Mouse (Mus musculus): ENCODE data around the gene Krt76.

The Krt76 gene

DNA sequence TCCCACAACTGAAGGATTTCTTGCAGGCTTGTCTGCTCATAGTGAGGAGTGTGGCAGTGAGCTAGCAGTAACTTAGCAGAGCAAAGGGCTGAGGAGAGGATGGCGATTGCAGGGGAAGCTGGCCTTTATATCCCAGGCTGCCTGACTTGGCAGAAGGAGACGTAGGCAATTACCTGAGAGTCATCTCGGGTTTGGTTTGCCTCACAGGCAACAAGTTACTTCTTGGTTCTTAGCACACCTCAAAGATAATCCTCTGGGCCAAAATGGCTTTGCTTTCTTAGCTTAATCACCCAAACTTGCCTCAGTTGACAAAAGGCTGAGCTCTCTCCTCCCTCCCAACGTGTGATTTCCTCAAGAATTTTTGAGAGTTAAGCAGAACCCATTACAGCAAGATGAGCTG, at the start of gene Krt76:
TSS of gene Krt76 (minus strand) at position 101 of the 400 bp plus-strand sequence.
- no peak for DNase-seq (ENCODE audit: low spot score)

DNA sequence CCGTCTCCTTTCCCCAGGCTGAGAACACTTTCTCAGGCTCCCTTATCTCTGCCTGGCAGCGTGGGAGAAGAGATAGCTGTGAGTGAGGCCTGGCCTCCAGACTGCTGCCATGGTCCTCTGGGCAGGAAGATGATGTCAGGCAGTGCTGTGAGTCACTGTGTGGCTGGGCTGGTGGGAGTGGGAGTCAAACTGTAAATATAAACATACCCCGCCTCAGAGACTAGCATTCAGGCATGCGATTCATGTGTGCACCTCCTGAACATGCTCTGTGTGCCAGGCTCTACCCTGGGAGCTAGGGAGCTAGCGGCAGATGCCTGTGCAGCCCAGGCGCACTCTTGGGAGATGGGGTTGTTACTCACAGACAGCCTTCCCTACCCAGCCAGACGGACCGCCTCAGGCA, 49.2 kb upstream of the Krt76 start:
- DNase-seq (ENCODE audit: low spot score): peak; percentile 17

DNA sequence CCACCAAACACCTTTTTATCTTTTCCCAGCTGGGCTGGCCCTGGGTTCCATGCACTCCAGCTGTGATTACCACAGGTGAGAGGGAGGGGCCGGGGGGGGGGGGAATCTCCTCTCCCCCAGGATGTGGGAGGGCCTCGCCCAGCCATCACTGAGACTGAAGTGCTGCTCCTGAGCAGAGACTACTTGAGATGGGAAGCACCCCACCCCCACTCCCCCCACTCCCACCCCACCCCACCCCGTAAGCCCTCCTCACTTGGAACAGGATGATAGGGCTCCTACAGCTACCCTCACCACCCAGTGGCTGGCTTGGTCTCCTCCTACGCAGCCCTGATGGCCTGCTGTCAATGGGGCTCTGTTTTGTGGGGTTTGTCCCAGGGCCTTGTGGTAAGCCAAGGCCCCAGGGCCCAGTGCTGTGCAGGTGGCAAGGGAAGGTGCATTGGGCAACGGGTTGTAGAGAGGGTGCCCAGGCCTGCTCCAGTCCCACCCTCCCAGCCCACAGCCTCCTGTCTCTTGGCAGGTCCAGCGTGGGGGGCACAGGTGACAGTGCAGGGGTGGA, 47.6 kb upstream of the Krt76 start, which contains the start of gene Krt79:
TSS of gene Krt79 (minus strand) at position 51 of the 556 bp plus-strand sequence.
- no peak for DNase-seq (ENCODE audit: low spot score)

DNA sequence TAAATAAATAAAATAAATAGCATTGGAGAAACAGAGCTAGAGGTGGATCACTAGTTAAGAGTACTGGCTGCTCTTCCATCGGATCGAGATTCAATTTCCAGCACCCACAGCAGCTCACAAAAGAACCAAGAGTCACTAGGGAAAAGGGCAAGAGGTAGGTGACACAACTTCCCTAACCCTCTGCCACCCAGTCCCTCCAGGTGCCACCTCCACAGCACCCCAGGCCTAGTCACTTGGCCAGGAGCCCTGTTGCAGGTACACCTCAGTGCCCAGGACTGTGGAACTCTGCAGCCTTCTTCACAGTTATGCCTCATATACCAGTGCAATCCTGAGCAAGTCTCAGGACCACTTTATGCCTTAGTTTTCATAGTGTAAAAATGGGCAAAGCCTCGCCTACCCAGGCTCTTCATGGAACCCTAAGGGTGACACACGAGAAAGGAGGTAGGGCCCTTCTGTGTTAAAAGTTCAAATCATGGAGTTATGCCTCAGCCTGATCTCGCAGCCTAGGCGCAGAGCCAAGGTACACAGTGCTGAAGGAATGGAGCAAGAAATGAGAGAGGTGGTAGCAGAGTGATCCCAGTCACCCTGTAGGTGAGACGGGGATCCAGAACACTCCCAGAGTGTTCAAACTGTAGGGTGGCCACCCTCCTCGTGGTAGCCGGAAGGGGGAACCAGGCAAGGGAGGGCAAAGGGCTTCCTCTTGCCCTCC, 46.0 kb upstream of the Krt76 start:
- no peak for DNase-seq (ENCODE audit: low spot score)

DNA sequence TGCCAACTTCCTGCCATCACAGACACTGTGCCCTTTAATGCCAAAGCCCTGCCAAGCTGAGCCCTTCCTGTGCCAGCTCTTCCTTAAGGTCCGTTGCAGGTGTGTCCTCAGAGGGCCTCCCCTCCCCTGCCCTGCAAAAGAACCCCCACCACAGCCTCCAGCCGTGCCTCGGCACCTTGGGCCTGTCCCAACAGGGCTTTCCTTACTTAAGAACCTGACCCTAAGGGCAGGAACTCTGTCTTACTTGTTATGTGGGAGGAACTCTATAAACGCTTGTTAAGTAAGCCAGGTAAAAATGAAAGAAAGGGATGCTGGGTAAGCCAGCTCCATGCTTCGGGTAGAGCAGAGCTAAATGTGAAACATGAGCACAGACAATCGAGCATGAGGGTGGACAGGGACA, 40.3 kb upstream of the Krt76 start:
- no peak for DNase-seq (ENCODE audit: low spot score)

DNA sequence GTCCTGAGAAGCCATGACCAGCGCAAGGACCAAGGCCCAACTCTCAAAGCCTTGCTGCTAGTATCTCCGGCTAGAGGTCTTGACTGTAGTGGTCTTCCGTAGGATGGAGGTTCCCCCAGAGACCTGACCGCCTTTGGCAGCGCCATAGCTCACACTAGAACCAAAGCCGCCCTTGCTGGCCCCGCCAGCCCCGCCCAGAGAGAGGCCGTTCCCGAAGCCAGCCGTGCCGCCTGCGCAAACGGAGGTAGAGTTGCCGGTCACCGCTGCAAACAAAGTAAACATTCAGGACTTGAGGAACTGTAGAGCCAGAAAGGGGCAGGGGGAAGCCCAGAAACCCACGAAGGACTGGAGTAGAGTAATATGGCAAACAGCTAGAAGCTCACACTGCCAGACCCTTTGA, 36.9 kb upstream of the Krt76 start:
- DNase-seq (ENCODE audit: low spot score): peak; percentile 24

DNA sequence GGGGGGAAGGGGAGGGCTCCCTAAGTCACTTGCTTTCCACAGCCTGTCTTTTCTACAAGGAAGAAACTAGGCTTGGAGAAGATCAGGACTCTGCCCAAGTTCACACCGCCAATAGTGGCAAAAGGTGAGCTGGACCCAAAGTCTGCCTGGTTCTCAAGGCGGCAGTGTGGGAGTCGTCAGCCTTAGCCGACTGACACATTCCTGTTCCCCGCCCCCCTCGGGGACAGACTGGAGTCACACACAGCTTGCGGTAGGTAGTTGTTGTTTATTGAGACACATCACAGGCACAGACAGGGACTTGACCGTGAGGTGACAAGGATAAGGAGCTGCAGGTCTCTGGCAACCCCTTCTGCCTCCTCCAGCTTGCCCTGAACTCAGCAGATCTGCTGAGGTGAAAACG, 36.4 kb upstream of the Krt76 start:
- DNase-seq (ENCODE audit: low spot score): peak; percentile 23

DNA sequence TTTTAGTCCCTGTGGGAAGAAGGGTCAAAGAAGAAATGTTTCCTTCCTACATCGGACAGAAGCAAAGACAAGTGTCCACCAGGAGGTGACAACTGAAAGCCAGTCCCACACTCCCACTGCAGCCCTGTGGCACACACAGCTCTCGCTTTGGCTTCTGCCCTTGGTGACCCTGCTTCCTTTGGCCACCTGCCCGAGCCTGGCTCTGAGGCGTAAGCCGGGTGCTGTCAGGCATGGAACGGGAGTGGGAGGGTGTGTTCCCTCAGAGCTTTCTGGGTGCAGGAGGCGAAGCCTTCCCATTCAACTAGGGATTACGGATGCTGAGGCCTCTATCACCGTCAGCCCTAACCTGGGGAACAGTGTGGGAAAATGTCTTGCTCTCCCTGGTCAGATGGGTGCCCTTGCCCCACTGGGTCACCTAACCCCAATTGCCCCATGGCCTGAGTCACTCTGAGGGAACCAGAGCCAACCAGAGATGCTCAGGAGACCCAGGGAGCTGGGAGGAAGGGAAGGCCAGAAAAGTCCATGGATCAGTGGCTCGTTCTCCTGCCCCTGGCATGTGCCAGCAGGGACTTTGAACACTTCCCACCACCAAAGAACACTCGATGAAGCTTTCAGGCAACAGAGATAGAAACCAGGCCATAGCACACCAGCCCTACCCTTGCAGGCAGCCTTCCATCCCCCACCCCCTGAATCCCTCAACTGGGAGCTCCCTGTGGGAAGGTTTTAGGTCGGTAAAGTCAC, 34.8 kb upstream of the Krt76 start:
- no peak for DNase-seq (ENCODE audit: low spot score)

DNA sequence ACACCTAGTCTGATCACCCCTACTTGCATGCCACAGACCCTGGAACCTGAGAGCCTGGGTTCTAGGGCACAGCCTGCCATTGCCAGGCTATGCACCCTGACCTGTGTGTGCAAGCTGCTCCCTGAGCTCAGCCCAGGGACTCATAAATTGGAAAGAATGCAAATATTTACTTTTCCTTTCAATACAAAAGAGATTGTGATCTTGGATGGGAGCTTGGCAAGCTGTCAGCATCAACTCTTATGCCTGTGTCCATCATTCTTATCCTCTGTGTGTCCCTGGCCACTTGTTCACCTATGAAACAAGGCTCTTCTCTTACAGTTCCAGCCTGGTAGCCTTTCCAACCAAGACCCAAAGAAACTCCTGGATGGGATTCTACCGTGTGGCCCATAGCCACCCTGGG, 32.3 kb upstream of the Krt76 start:
- no peak for DNase-seq (ENCODE audit: low spot score)

DNA sequence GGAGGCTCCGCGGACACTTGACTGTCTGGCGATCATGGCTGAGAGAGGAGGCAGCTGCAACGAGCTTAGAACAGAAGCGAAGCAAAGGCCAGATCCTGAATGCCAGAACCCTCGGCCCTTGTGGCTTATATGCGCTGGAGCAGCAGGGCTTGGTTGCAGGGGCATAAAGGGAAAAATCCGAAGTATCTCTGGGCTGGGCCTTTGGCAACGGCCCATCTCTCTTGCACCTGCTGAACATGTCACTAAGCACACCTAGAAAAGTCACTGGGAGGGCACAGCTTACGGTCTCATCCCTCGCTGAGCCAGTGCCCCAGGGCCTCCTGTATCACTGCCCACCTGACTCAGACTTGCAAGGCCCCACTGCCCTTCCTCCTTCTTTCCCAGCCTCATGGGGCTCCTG, 31.9 kb upstream of the Krt76 start, which contains the start of gene Krt4:
TSS of gene Krt4 (minus strand) at position 101 of the 400 bp plus-strand sequence.
- no peak for DNase-seq (ENCODE audit: low spot score)

DNA sequence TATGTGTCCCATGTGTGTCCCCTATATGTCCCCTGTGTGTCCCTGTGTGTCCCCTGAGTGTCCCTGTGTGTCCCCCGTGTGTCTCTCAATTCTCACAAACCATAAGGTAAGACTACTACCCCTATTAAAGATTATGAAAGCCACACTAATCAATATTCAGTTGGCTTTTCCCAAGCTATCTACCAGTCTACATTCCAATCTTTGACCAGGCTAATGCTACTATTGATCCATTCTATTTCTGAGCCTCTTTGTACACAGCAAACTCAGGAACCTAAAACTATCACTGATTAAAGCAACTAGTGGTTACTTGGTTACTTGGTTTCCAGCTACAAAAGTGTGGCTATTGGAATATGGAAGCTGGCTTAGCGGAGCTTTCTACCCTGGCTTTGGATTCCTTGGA, 29.6 kb upstream of the Krt76 start:
- DNase-seq (ENCODE audit: low spot score): no peak

DNA sequence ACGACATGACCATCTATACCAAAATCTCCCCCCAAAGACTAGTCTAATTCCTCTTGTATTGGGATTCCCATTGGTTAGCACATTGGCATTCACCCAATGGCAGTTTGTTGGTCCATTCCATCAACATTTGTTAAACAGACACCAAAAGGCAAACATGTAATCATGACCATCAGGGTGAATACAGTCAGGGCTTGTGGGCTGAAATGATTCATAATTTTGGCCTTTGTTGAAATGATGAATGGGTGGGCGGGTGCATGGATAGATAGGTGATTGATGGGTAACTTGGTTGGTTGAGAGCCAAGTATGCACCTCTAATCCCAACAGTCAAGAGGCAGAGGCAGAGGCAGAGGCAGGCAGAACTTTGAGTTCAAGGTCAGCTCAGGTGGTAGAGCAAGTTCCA, 23.4 kb upstream of the Krt76 start:
- DNase-seq (ENCODE audit: low spot score): no peak

DNA sequence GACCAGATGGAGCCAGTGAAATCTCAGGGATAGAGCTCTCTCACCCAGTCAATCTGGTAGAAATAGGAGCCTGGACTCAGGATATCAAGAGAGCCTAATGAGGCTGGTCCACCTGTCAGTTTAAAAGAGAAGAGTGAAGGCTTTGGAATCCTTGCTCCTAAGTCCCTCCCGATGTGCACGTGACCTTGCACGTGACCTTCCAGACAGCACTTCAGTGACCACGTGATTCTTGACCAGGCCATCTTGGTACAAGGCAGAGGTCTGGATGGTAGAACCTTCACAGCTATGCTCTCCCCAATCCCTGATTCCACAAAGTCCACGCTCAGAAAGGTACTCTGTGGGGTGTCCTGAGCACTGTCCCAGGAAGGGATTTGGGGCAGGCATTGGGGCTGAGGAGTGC, 12.1 kb upstream of the Krt76 start:
- DNase-seq (ENCODE audit: low spot score): no peak

DNA sequence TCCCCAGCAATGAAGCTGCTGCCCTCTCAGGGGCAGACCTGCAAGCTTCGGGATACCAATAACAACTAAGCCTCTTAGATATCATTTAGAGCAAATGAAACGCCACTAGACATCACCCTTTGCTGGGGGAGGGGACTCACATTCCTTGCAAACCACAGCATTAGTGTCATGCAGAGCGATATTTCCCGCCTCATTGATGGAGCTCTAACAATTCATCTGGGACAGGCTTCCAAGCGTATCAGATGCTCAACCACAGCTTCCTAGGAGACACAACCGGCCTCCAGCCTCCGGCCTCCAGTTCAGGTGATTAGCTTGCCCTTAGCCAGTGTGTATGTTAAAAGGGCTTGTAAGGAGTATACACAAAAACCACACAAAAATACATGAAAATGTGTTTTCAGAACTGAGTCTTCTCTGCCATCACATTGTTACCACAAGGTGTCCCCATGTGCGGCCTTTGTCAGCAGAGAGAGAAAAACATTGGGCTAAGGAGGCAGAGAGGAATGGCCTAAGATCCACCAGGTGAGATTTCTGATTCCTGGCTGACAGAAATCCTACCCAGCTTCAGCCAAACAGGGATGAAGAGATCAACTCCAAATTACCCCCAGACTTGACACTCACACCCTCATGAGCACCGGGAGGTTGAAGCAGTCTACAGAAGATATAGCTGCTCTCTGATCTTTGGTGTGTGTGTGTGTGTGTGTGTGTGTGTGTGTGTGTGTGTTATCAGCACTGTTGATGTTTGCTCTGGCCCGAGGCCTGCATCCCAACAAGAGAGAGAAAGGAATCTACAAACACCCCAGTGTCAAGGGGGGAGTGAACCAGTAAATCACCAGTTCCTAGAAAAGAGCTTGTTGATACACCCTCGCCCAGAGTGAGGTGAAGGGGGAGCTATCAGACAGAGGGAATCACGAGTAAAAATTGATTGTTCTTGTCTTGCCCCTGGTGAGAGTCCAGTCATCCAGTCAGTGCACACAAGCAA, 9.7 kb upstream of the Krt76 start:
- peak; percentile 9 for DNase-seq (ENCODE audit: low spot score)

DNA sequence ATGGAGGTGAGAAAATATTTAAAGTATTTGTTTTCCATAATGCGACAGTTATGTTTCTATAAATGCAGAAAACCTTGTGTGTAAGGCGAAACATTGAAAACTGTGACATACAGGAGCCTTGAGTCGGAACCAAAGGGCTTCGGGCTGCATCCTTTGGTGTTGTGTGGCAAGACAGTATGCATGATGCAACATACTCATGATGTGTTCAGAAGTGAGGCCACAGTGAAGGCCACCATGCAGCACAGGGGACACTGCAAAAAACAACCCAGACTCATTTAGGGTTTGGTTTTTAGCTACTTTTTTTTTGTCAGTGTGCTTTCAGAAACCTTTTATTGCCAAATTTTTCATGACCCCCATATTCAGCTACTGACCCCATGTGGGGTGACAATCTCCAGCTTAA, 2.5 kb upstream of the Krt76 start:
- DNase-seq (ENCODE audit: low spot score): no peak

DNA sequence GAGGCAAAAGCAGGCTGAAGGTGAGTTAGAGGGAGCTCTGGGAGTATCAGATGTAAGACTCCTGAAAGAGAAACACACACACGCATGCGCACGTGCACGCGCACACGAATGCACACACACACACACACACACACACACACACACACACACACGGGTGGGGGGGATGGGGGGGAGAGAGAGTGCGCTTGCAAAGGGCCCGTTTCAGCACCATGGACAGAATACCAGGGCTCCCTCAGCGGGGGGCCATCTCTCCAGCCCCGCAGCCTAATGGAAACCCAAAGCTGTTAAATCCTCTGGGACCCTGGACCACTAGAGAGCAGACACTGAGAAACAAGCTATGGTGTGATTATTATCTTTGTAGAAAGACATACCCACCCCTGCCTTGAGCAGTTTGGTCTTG, 12.9 kb downstream of the Krt76 start:
- DNase-seq (ENCODE audit: low spot score): peak; percentile 51

DNA sequence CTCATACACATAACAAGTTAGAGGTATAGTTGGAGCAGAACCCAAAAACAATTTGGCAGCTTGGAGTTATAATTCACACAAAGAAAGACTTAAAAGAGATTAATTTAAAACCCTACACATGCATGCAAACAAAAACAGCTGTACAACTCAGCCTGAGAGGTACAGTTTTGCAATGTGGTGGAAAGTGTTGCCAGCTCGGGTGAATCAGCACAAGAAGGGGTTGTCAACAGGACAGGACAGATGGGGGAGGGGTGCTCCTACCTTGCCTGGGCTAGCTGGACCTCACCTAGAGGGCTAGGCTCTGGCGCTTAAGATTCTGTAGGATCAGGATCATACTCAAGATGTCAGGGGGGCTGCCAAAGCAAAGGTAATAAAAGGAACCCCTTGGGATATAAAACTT, 14.7 kb downstream of the Krt76 start:
- no peak for DNase-seq (ENCODE audit: low spot score)

DNA sequence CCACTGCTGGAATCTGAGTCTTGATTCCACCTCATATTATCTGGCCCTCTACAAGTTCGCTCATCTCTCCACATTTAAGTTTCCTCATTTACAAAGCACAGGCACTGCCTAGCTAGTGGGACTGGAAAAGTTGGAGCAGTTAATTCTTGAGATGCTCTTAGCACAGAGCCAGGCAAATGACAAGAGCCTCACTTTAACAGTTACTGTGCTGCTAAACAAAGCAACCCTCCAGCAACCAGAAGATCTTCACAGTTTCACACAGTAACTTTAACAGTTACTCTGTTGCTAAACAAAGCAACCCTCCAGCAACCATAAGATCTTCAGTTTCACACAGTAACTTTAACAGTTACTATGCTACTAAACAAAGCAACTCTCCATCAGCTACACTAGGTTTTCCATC, 18.3 kb downstream of the Krt76 start:
- DNase-seq (ENCODE audit: low spot score): no peak

DNA sequence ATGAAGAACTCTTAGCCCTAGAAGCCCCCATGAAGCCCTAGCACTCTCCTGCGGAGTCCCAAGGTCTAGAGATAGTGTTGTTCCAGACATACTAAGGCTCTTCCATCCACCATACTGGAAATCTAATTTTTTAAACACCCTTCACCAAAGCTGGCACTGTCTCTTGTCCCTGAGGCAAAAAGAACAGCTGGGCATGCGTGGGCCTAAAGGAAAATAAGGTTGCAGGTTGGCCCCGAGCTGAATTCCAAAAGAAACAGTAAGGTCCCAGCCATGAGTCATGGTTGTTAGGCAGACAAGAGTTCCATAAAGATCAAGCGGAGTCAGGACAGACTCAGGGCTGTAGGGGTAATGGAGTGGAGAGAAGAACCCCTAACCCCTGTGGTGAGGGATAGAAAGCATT, 19.5 kb downstream of the Krt76 start:
- DNase-seq (ENCODE audit: low spot score): no peak

DNA sequence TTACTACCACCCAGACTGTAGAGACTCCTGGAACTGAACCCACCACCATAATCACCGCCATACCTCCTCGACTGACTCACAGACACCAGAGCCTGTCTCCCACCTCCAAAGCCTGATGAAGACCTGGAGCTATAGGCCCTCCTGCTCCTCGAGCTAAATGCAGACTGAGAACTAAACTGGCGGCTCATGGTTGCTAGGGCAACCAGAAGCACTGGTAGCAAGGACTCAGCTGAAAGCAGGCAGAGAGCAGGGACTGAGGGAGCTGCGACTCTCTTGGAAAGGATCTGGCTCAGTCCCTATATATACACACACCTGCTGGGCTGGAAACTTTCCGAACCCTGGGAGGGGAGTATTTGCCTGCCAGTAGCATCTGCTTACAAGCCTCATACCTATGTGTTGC, 23.3 kb downstream of the Krt76 start, which contains the start of gene Krt77:
TSS of gene Krt77 (minus strand) at position 275 of the 400 bp plus-strand sequence.
- peak; percentile 23 for DNase-seq (ENCODE audit: low spot score)

DNA sequence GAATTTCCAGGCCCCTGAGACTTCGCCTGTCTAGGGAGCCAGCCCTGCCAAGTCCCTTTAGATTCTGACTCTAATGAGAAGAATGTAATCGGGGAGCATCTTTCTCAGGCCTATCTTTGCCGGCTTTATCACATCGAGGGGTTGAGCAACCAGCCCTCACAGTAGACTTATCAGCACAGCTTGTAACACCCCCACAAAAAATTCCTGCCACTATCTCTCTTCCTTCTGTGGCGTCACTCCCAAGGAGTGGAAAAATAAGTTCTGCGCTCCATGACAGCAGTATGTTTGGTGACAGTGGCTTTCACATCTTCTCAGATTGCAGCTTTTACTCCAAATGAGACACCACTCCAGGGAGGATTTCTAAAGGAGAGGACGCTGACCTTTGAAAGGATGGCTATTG, 26.0 kb downstream of the Krt76 start:
- no peak for DNase-seq (ENCODE audit: low spot score)

All from embryo, embryonic 10 days (tissue).